Mouse (Mus musculus): ENCODE data around the gene Ccdc74a.

DNA sequence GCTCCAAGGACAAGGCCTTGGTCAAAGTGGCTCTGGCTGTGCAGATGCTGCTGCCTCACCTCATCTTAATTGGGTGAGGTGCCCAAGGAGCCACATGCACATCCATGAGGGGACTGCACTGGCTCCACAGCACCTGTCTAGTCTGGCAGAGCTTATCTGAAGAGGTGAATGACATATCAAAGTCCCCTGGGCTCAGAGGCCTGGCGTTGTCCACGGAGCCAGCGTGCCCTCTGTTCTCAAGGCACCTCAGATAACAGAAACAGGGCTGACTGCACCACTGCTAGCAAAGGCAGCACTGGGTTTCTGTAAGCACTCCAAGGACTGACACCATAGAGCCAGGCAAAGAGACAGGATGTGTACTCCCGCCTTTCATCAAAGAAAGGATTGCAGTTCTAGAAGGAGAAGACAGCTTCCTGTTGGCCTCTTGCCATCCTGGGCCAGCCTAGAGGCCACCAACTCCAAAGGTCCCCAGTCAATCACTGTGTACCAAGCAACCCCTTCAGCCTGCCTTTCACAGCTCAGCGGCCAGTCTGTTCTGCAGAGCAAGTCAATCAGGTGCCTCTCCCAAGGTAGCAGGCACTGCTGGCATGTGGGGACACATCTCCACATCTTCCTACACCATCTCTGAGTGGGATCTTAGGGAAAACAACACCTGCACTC is 10.1 kb downstream of the Ccdc74a start:
- TF ChIP-seq CTCF (IDR thresholded peaks at IDR 0.05; ENCODE audit: borderline replicate concordance, insufficient read depth, low read depth, low read length) (no peak), POLR2A (IDR thresholded peaks at IDR 0.05; ENCODE audit: borderline replicate concordance, insufficient read depth, low read length) (no peak)

All from cerebellum, adult 2 months (tissue).